In genomic region chr7:100182388-100182787, GRCm38 (mm10) we compare ENCODE assay signal across 25 mouse cellular contexts. TPM values are rescaled to one million over a fixed set of nuclear protein-coding genes. Genes with fewer than 3 reads are reported as not detected.
DNase-seq lines count a peak whose midpoint lies in the region; ATAC-seq and TF ChIP-seq lines count a peak whose summit lies in the region.
"Had no signal": no experiment of that assay in that cellular context is flagged by ENCODE, and none has a peak within 500 bp of the region (broad histone marks: within the 10 kb centered on the region; RNA-seq: fewer than 3 reads in every experiment).

No protein-coding gene starts in this region.

- no peak for ATAC-seq in inflammation-experienced regulatory T-cells, adult 6 months
- no peak for ATAC-seq in megakaryocyte-erythroid progenitor cell, adult 5-6 weeks (replicated peaks; ENCODE audit: low FRiP score, low TSS enrichment, poor library complexity, severe bottlenecking)
- ATAC-seq: forebrain, embryonic 14.5 days; hindbrain, postnatal 0 days; intestine, postnatal 0 days had no signal

- H3K4me1 ChIP-seq in bone marrow macrophage, adult 2 months (ENCODE audit: control insufficient read depth, insufficient read depth, low read length): peaks cover 20% of the 10 kb centered on the region

- TF ChIP-seq POLR2A in bone marrow macrophage, adult 2 months (IDR thresholded peaks at IDR 0.05; ENCODE audit: borderline replicate concordance, low read depth, low read length): no peak

- no peaks in the 10 kb centered on the region for H3K36me3 ChIP-seq in macrophage (ENCODE audit: inconsistent target)
- H3K36me3 ChIP-seq: hindbrain, embryonic 10.5 days; liver, embryonic 15.5 days; midbrain, embryonic 12.5 days; neural tube, embryonic 13.5 days had no signal

- no peak overlapping the region for H3K4me3 ChIP-seq in bone marrow macrophage, adult 2 months (ENCODE audit: insufficient read depth, low read length)
- no peak overlapping the region for H3K4me3 ChIP-seq in macrophage (ENCODE audit: inconsistent target)
- H3K4me3 ChIP-seq: gastrocnemius, adult 2 months; hindbrain, embryonic 10.5 days; liver, embryonic 15.5 days; midbrain, embryonic 12.5 days; neural tube, embryonic 13.5 days had no signal

- peak; percentile 35 for DNase-seq in lung, postnatal 25 days (ENCODE audit: low spot score)
- DNase-seq in lung, postnatal 14 days: no peak
- DNase-seq in ovary, postnatal 36 days (ENCODE audit: low spot score): no peak
- DNase-seq: adrenal gland, postnatal 36 days; cerebellum, adult 11-12 months; cerebellum, postnatal 25 days; gastrocnemius, adult 2 months; heart, postnatal 10 days; kidney, postnatal 4 days; right cerebral cortex, adult 18-20 months; right cerebral cortex, postnatal 4 days; thymus, adult 2 months; thymus, postnatal 4 days had no signal

- no peaks in the 10 kb centered on the region for H3K79me2 ChIP-seq in macrophage (ENCODE audit: inconsistent target)

- WGBS in macrophage (ENCODE audit: missing documents): 6% methylated on average over 3 of the region's 3 CpGs

- peak overlapping the region; percentile 54 for H3K27ac ChIP-seq in bone marrow macrophage, adult 2 months (ENCODE audit: insufficient read depth, low read depth, low read length)
- H3K27ac ChIP-seq in macrophage: peak overlapping the region; percentile 38
- H3K27ac ChIP-seq: hindbrain, embryonic 10.5 days; hindbrain, postnatal 0 days; liver, embryonic 15.5 days; midbrain, embryonic 12.5 days; neural tube, embryonic 13.5 days; stomach, postnatal 0 days had no signal

- no peak for TF ChIP-seq CTCF in bone marrow macrophage, adult 2 months (IDR thresholded peaks at IDR 0.05; ENCODE audit: low read depth, low read length)

RNA-seq across cellular contexts. Expression of gene Kcne3, which starts 6.1 kb away (rescaled TPM):
- polyA plus RNA-seq in bone marrow macrophage, adult 2 months (2012; ENCODE audit: insufficient read depth, insufficient read length, missing spikeins): 1.7 and 5.0 TPM in 2 replicates
- total RNA-seq in macrophage (2018; cell fraction: chromatin; rRNA removed): under 1 TPM in 1 of 26 experiments, not detected in 25; 0.98 TPM
- total RNA-seq in macrophage (2018; cell fraction: cytosol; rRNA removed): under 1 TPM in 14 of 26 experiments, not detected in 12; 0.10 to 0.63 (median 0.34) TPM
- under 1 TPM in 2 of 26 experiments, not detected in 24; 0.54 to 0.86 TPM for total RNA-seq in macrophage (2018; cell fraction: nucleus; rRNA removed)
- polyA plus RNA-seq in macrophage (2018): 0.39 to 0.61 TPM (median 0.43 TPM) in 3 replicates
- not detected for polyA plus RNA-seq in inflammation-experienced regulatory T-cells, adult 6 months (2017; shearing (Covaris generic))
- 4.1 TPM in 1 of 2 replicates, not detected in the other for total RNA-seq in megakaryocyte-erythroid progenitor cell, adult 5-6 weeks (2014; fragmentation: Nextera tagmentation)
- 0.38 TPM in 1 of 2 replicates, not detected in the other for total RNA-seq in megakaryocyte-erythroid progenitor cell, adult 5-6 weeks (2017)
- total RNA-seq: hindbrain, postnatal 0 days had no signal

RNA-seq across cellular contexts. Expression of gene Lipt2, which starts 23.3 kb away (rescaled TPM):
- polyA plus RNA-seq in bone marrow macrophage, adult 2 months (2012; ENCODE audit: insufficient read depth, insufficient read length, missing spikeins): 2.4 and 4.2 TPM in 2 replicates
- 1 to 10 TPM in 2 of 26 experiments, under 1 TPM in 10, not detected in 14; 0.42 to 2.0 (median 0.72) TPM for total RNA-seq in macrophage (2018; cell fraction: chromatin; rRNA removed)
- total RNA-seq in macrophage (2018; cell fraction: cytosol; rRNA removed): 1 to 10 TPM in 21 of 26 experiments, under 1 TPM in 5; 0.33 to 3.7 (median 1.8) TPM
- 1 to 10 TPM in 8 of 26 experiments, under 1 TPM in 10, not detected in 8; 0.35 to 2.5 (median 0.73) TPM for total RNA-seq in macrophage (2018; cell fraction: nucleus; rRNA removed)
- 2.6 to 6.6 TPM (median 5.7 TPM) in 3 replicates for polyA plus RNA-seq in macrophage (2018)
- polyA plus RNA-seq in inflammation-experienced regulatory T-cells, adult 6 months (2017; shearing (Covaris generic)): under 1 TPM in 2 of 3 experiments, not detected in 1; 0.21 to 0.82 TPM
- total RNA-seq in megakaryocyte-erythroid progenitor cell, adult 5-6 weeks (2014; fragmentation: Nextera tagmentation): 5.2 and 13.0 TPM in 2 replicates
- total RNA-seq in megakaryocyte-erythroid progenitor cell, adult 5-6 weeks (2017): 8.5 and 16.9 TPM in 2 replicates

RNA-seq across cellular contexts. Expression of gene Pgm2l1, which starts 44.8 kb away (rescaled TPM):
- 14.1 and 14.4 TPM in 2 replicates for polyA plus RNA-seq in bone marrow macrophage, adult 2 months (2012; ENCODE audit: insufficient read depth, insufficient read length, missing spikeins)
- total RNA-seq in macrophage (2018; cell fraction: chromatin; rRNA removed): 10 to 100 TPM in 6 of 26 experiments, 1 to 10 TPM in 20; 2.5 to 12.6 (median 6.8) TPM
- 10 to 100 TPM in 10 of 26 experiments, 1 to 10 TPM in 16; 2.9 to 13.0 (median 5.8) TPM for total RNA-seq in macrophage (2018; cell fraction: cytosol; rRNA removed)
- total RNA-seq in macrophage (2018; cell fraction: nucleus; rRNA removed): 10 to 100 TPM in 8 of 26 experiments, 1 to 10 TPM in 18; 2.1 to 37.1 (median 7.7) TPM
- polyA plus RNA-seq in macrophage (2018): 6.2 to 23.9 TPM (median 7.7 TPM) in 3 replicates
- polyA plus RNA-seq in inflammation-experienced regulatory T-cells, adult 6 months (2017; shearing (Covaris generic)): 1 to 10 TPM; 4.4 to 5.8 (median 4.8) TPM
- 11.6 and 21.7 TPM in 2 replicates for total RNA-seq in megakaryocyte-erythroid progenitor cell, adult 5-6 weeks (2014; fragmentation: Nextera tagmentation)
- total RNA-seq in megakaryocyte-erythroid progenitor cell, adult 5-6 weeks (2017): 13.7 and 18.0 TPM in 2 replicates
